In genomic region chr2:154706526-154707280, GRCm38 (mm10) we compare ENCODE assay signal across 19 mouse cellular contexts. TPM values are rescaled to one million over a fixed set of nuclear protein-coding genes. Genes with fewer than 3 reads are reported as not detected.
A peak's percentile ranks its signal among the peaks of the same experiment; 100 is the strongest.
DNase-seq lines count a peak whose midpoint lies in the region; ATAC-seq and TF ChIP-seq lines count a peak whose summit lies in the region.
"Had no signal": no experiment of that assay in that cellular context is flagged by ENCODE, and none has a peak within 500 bp of the region (broad histone marks: within the 10 kb centered on the region; RNA-seq: fewer than 3 reads in every experiment).

No protein-coding gene starts in this region.

- H3K36me3 ChIP-seq in stomach, embryonic 16.5 days (ENCODE audit: control insufficient read depth, insufficient read depth, low read length), result no peaks in the 10 kb centered on the region
- no peaks in the 10 kb centered on the region for H3K36me3 ChIP-seq in stomach, postnatal 0 days (ENCODE audit: control insufficient read depth, insufficient read depth, low read length)
- no peaks in the 10 kb centered on the region for H3K36me3 ChIP-seq in liver, postnatal 0 days (replicated peaks; ENCODE audit: insufficient read depth, low read length)
- no peaks in the 10 kb centered on the region for H3K36me3 ChIP-seq in hindbrain, embryonic 12.5 days
- H3K36me3 ChIP-seq: embryonic facial prominence, embryonic 13.5 days; forebrain, embryonic 12.5 days; stomach, embryonic 15.5 days had no signal

- peaks cover 4% of the 10 kb centered on the region; the same call in 1 of the 2 replicates for H3K4me1 ChIP-seq in stomach, embryonic 16.5 days (ENCODE audit: control insufficient read depth, insufficient read depth, low read length)
- no peaks in the 10 kb centered on the region for H3K4me1 ChIP-seq in stomach, postnatal 0 days (replicated peaks; ENCODE audit: control insufficient read depth, insufficient read depth)
- peaks cover 5% of the 10 kb centered on the region for H3K4me1 ChIP-seq in liver, postnatal 0 days (ENCODE audit: insufficient read depth)
- H3K4me1 ChIP-seq in hindbrain, embryonic 12.5 days, result no peaks in the 10 kb centered on the region

- no peaks in the 10 kb centered on the region for H3K9me3 ChIP-seq in stomach, embryonic 16.5 days (replicated peaks; ENCODE audit: control insufficient read depth, low read length)
- H3K9me3 ChIP-seq in stomach, postnatal 0 days (ENCODE audit: control insufficient read depth, low read length), result no peaks in the 10 kb centered on the region
- no peaks in the 10 kb centered on the region for H3K9me3 ChIP-seq in liver, postnatal 0 days (ENCODE audit: low read length)
- no peaks in the 10 kb centered on the region for H3K9me3 ChIP-seq in hindbrain, embryonic 12.5 days (replicated peaks)
- H3K9me3 ChIP-seq: embryonic facial prominence, embryonic 13.5 days; forebrain, embryonic 12.5 days; megakaryocyte, embryonic 14.5 days; stomach, embryonic 15.5 days had no signal

- no peak overlapping the region for H3K4me3 ChIP-seq in stomach, embryonic 16.5 days (replicated peaks; ENCODE audit: low read length)
- H3K4me3 ChIP-seq in stomach, postnatal 0 days (ENCODE audit: low read depth, low read length), result no peak overlapping the region
- H3K4me3 ChIP-seq in liver, postnatal 0 days (ENCODE audit: low read depth, low read length), result no peak overlapping the region
- H3K4me3 ChIP-seq in hindbrain, embryonic 12.5 days, result no peak overlapping the region
- H3K4me3 ChIP-seq: embryonic facial prominence, embryonic 13.5 days; forebrain, embryonic 12.5 days; gastrocnemius, adult 2 months; megakaryocyte, embryonic 14.5 days; myocyte; stomach, embryonic 15.5 days had no signal

- TF ChIP-seq EP300 in stomach, postnatal 0 days (optimal IDR thresholded peaks at IDR 0.05), result no peak
- no peak for TF ChIP-seq EP300 in liver, postnatal 0 days (IDR thresholded peaks at IDR 0.05; ENCODE audit: low read depth)

- ATAC-seq in cerebellum, adult (ENCODE audit: insufficient number of reproducible peaks, low FRiP score, low TSS enrichment), result peak; percentile 54; the same call in 1 of the 2 replicates
- ATAC-seq in stomach, embryonic 16.5 days (ENCODE audit: insufficient read depth, low FRiP score), result 0 out of 2 replicates have a peak, but pooled peaks have one; percentile 26
- ATAC-seq in stomach, postnatal 0 days (ENCODE audit: low FRiP score, low TSS enrichment), result no peak
- ATAC-seq in liver, postnatal 0 days, result no peak
- no peak for ATAC-seq in hindbrain, embryonic 12.5 days (ENCODE audit: low FRiP score)
- ATAC-seq: Patski had no signal

- no peak overlapping the region for H3K4me2 ChIP-seq in stomach, embryonic 16.5 days (ENCODE audit: low read depth, low read length)
- no peak overlapping the region for H3K4me2 ChIP-seq in stomach, postnatal 0 days (replicated peaks; ENCODE audit: low read depth)
- no peak overlapping the region for H3K4me2 ChIP-seq in liver, postnatal 0 days (ENCODE audit: low read depth, low read length)
- H3K4me2 ChIP-seq in hindbrain, embryonic 12.5 days (replicated peaks), result no peak overlapping the region
- H3K4me2 ChIP-seq: embryonic facial prominence, embryonic 13.5 days; forebrain, embryonic 12.5 days; lung, embryonic 14.5 days; stomach, embryonic 15.5 days had no signal

- peak overlapping the region; percentile 7; the same call in 1 of the 2 replicates for H3K9ac ChIP-seq in stomach, embryonic 16.5 days (ENCODE audit: low read length)
- H3K9ac ChIP-seq in stomach, postnatal 0 days (ENCODE audit: low read length), result no peak overlapping the region
- no peak overlapping the region for H3K9ac ChIP-seq in liver, postnatal 0 days (replicated peaks)
- H3K9ac ChIP-seq in hindbrain, embryonic 12.5 days, result no peak overlapping the region
- H3K9ac ChIP-seq: embryonic facial prominence, embryonic 13.5 days; forebrain, embryonic 12.5 days; lung, embryonic 14.5 days; stomach, embryonic 15.5 days had no signal

- no peaks in the 10 kb centered on the region for H3K27me3 ChIP-seq in stomach, embryonic 16.5 days (ENCODE audit: control insufficient read depth, insufficient read depth, low read length)
- no peaks in the 10 kb centered on the region for H3K27me3 ChIP-seq in stomach, postnatal 0 days (ENCODE audit: control insufficient read depth, insufficient read depth, low read length)
- H3K27me3 ChIP-seq in liver, postnatal 0 days (ENCODE audit: insufficient read depth, low read length), result no peaks in the 10 kb centered on the region
- no peaks in the 10 kb centered on the region for H3K27me3 ChIP-seq in hindbrain, embryonic 12.5 days
- H3K27me3 ChIP-seq: embryonic facial prominence, embryonic 13.5 days; Patski; stomach, embryonic 15.5 days had no signal

- H3K27ac ChIP-seq in stomach, embryonic 16.5 days (ENCODE audit: low read length), result no peak overlapping the region
- H3K27ac ChIP-seq in stomach, postnatal 0 days (replicated peaks), result no peak overlapping the region
- H3K27ac ChIP-seq in liver, postnatal 0 days (ENCODE audit: low read depth), result no peak overlapping the region
- no peak overlapping the region for H3K27ac ChIP-seq in hindbrain, embryonic 12.5 days
- H3K27ac ChIP-seq: embryonic facial prominence, embryonic 13.5 days; forebrain, embryonic 12.5 days; gastrocnemius, adult 2 months; stomach, embryonic 15.5 days had no signal

- 66% methylated on average over 11 of the region's 11 CpGs for WGBS in stomach, embryonic 16.5 days
- WGBS in stomach, postnatal 0 days, result 67% methylated on average over 11 of the region's 11 CpGs
- 58% methylated on average over 11 of the region's 11 CpGs for WGBS in liver, postnatal 0 days (ENCODE audit: insufficient replicate concordance)
- 56% methylated on average over 11 of the region's 11 CpGs for WGBS in hindbrain, embryonic 12.5 days

- no peak for TF ChIP-seq CTCF in stomach, postnatal 0 days (IDR thresholded peaks at IDR 0.05; ENCODE audit: low read depth)
- no peak for TF ChIP-seq CTCF in liver, postnatal 0 days (IDR thresholded peaks at IDR 0.05; ENCODE audit: low read depth)

- no peak for DNase-seq in cerebellum, postnatal 4 days (ENCODE audit: low spot score in 2 of 2)
- DNase-seq in stomach, postnatal 0 days (ENCODE audit: low spot score), result no peak
- peak; percentile 79 to 82 for DNase-seq in cerebellum, postnatal 25 days
- DNase-seq in thymus, adult 18-20 months, result no peak
- no peak for DNase-seq in liver, postnatal 0 days
- DNase-seq: gastrocnemius, adult 2 months; kidney, adult 2 months; liver; lung, embryonic 14.5 days; thymus, postnatal 4 days had no signal

RNA-seq across cellular contexts. Expression of gene Chmp4b, which starts 55.2 kb away (rescaled TPM):
- 20.7 and 23.6 TPM in 2 replicates for polyA plus RNA-seq in stomach, embryonic 16.5 days (2015; fragmentation: Nextera tagmentation; extraction: Ambion mirVana)
- polyA plus RNA-seq in stomach, postnatal 0 days (2015; fragmentation: Nextera tagmentation; extraction: Ambion mirVana), result 37.3 and 42.7 TPM in 2 replicates
- polyA plus RNA-seq in liver, postnatal 0 days (2015; fragmentation: Nextera tagmentation; extraction: Ambion mirVana), result 11.9 and 13.1 TPM in 2 replicates
- 26.6 and 28.4 TPM in 2 replicates for polyA plus RNA-seq in hindbrain, embryonic 12.5 days (2016; fragmentation: Nextera tagmentation; extraction: Ambion mirVana)

Comparison
In these comparisons a context has a peak if more than half of its experiments do, and no peak if none do; other contexts are left out.
1. ATAC-seq: peak in cerebellum, adult (single experiment) and stomach, embryonic 16.5 days (single experiment); none in stomach, postnatal 0 days (single experiment), liver, postnatal 0 days (single experiment) and hindbrain, embryonic 12.5 days (single experiment).
2. DNase-seq: peak in cerebellum, postnatal 25 days (2 of 2); none in cerebellum, postnatal 4 days (0 of 2), stomach, postnatal 0 days (single experiment), thymus, adult 18-20 months (0 of 2) and liver, postnatal 0 days (single experiment).